Mouse (Mus musculus): Measurements from ENCODE around the gene Kif2c. TPM values are rescaled to one million over a fixed set of nuclear protein-coding genes. Genes with fewer than 3 reads are reported as not detected.
A peak's percentile ranks its signal among the peaks of the same experiment; 100 is the strongest.
"Not testable (repeated sequence)": the region's sequence is repeated elsewhere in the genome, so short reads cannot be mapped to it uniquely, and the experiment has no call there.

Kif2c gene
- total RNA-seq, 2 experiments from 2014 or later = 16.0 to 16.5 TPM

GRCm38 (mm10) chr4:117189856-117190543 is 7.6 kb upstream of the Kif2c start:
- DNase-seq (ENCODE audit: low spot score in 2 of 2) = no peak

GRCm38 (mm10) chr4:117189382-117189855 is 7.0 kb upstream of the Kif2c start:
- DNase-seq (ENCODE audit: low spot score in 2 of 2) = peak; percentile 23 to 70

GRCm38 (mm10) chr4:117188969-117189368 is 6.5 kb upstream of the Kif2c start:
- no peak for DNase-seq (ENCODE audit: low spot score in 2 of 2)

- not testable (repeated sequence) for DNase-seq (ENCODE audit: low spot score in 2 of 2)
These were observed 289 bp upstream of the Kif2c start for GRCm38 (mm10) chr4:117182759-117183096.

GRCm38 (mm10) chr4:117169936-117170335 is 12.5 kb downstream of the Kif2c start:
- DNase-seq (ENCODE audit: low spot score in 2 of 2) = no peak

- DNase-seq (ENCODE audit: low spot score in 2 of 2) = no peak
These were observed 21.3 kb downstream of the Kif2c start for GRCm38 (mm10) chr4:117161183-117161582.

GRCm38 (mm10) chr4:117159666-117160065 is 22.8 kb downstream of the Kif2c start:
- no peak for DNase-seq (ENCODE audit: low spot score in 2 of 2)

GRCm38 (mm10) chr4:117156372-117156771 is 26.1 kb downstream of the Kif2c start:
- DNase-seq (ENCODE audit: low spot score in 2 of 2) = no peak

GRCm38 (mm10) chr4:117155792-117156355 is 26.6 kb downstream of the Kif2c start, which contains the start of gene Rps8:
TSS of gene Rps8 (minus strand) at chr4:117156243.
- DNase-seq (ENCODE audit: low spot score in 2 of 2) = peak; percentile 64 to 67

GRCm38 (mm10) chr4:117155020-117155791 is 27.2 kb downstream of the Kif2c start:
- DNase-seq (ENCODE audit: low spot score in 2 of 2) = no peak

- DNase-seq (ENCODE audit: low spot score in 2 of 2) = no peak
These were observed 29.7 kb downstream of the Kif2c start for GRCm38 (mm10) chr4:117152714-117153113.

- DNase-seq (ENCODE audit: low spot score in 2 of 2) = no peak
These were observed 31.0 kb downstream of the Kif2c start for GRCm38 (mm10) chr4:117151416-117151815.

GRCm38 (mm10) chr4:117150212-117150733 is 32.2 kb downstream of the Kif2c start:
- DNase-seq (ENCODE audit: low spot score in 2 of 2) = no peak

GRCm38 (mm10) chr4:117149291-117150211 is 32.9 kb downstream of the Kif2c start:
- no peak for DNase-seq (ENCODE audit: low spot score in 2 of 2)

GRCm38 (mm10) chr4:117148815-117149214 is 33.6 kb downstream of the Kif2c start:
- no peak for DNase-seq (ENCODE audit: low spot score in 2 of 2)

- DNase-seq (ENCODE audit: low spot score in 2 of 2) = no peak
These were observed 34.3 kb downstream of the Kif2c start for GRCm38 (mm10) chr4:117148047-117148713.

GRCm38 (mm10) chr4:117146176-117146575 is 36.3 kb downstream of the Kif2c start:
- DNase-seq (ENCODE audit: low spot score in 2 of 2) = peak; percentile 77 to 92

GRCm38 (mm10) chr4:117145248-117145647 is 37.2 kb downstream of the Kif2c start:
- DNase-seq (ENCODE audit: low spot score in 2 of 2) = no peak

GRCm38 (mm10) chr4:117143023-117143422 is 39.4 kb downstream of the Kif2c start:
- no peak for DNase-seq (ENCODE audit: low spot score in 2 of 2)

- DNase-seq (ENCODE audit: low spot score in 2 of 2) = no peak
These were observed 41.8 kb downstream of the Kif2c start for GRCm38 (mm10) chr4:117140613-117141012.

Measured in adrenal gland, postnatal 4 days (tissue).